Mouse (Mus musculus): Measurements from ENCODE around the gene Gm20388. TPM values are rescaled to one million over a fixed set of nuclear protein-coding genes. Genes with fewer than 3 reads are reported as not detected.
"Not testable (repeated sequence)": the region's sequence is repeated elsewhere in the genome, so short reads cannot be mapped to it uniquely, and the experiment has no call there.

The Gm20388 gene
- polyA plus RNA-seq, 1 experiment from 2014 or later = 5.5 TPM

DNA sequence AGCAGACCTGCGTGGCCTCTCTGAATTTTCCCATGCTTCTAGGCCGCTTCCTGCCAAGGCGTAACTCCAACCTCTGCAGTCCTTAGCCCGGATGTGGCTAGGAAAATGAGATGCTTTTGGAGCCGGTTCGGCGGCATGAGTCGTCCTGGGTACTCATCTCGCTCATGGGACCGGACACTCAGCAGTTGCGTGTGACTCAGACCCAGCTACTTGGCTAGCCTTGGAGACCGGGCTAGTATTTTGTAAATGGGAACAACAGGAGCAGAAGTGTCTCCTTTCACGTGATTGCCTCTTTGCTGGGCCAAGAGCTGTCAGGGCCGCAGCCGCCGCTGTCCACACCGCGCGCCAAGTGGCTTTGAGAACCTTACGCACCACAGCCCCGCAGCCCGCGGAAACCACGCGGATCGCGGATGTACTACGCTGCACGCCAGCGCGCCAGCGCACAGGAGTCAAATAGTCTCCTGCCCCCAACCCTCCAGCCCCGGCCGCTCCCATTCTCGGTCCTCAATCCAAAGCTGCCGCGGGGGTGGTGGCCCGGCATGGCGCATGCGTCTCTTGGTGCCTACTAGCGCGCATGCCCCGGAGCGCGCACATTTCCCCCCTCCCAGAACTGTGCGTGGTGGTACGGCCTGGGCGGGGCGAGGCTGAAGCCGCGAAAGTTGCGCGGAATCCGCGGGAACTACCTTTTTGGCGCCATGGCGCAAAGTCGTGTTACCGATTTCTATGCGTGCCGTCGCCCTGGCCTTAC is 2656.9 kb downstream of the Gm20388 start, which contains the start of gene Cdt1:
Gene Cdt1, plus strand, starts transcription at position 655 of the 748 bp plus-strand sequence.
- ATAC-seq (ENCODE audit: borderline replicate concordance, extremely low read depth, low FRiP score, low TSS enrichment) = peak; percentile 97
- peak within 1 kb of the TSS; percentile 88 for H3K4me2 ChIP-seq
- no peaks in the 10 kb centered on the region for H3K27me3 ChIP-seq
- H3K4me1 ChIP-seq = peaks cover 25% of the 10 kb centered on the region
- peaks cover 29% of the 10 kb centered on the region for H3K36me3 ChIP-seq
- under 1% methylated on average over 62 of the region's 62 CpGs for WGBS
- H3K27ac ChIP-seq = peak within 1 kb of the TSS; percentile 97
- peak within 1 kb of the TSS; percentile 91 for H3K4me3 ChIP-seq
- H3K9ac ChIP-seq = peak within 1 kb of the TSS; percentile 90
- H3K9me3 ChIP-seq = no peaks in the 10 kb centered on the region

GRCm38 (mm10) chr8:122568109-122568504 is 2657.5 kb downstream of the Gm20388 start:
- Histone ChIP-seq H3K4me3 (peak overlapping the region; percentile 91), H3K4me1 (peaks cover 25% of the 10 kb centered on the region), H3K27me3 (no peaks in the 10 kb centered on the region), H3K36me3 (peaks cover 35% of the 10 kb centered on the region), H3K9me3 (no peaks in the 10 kb centered on the region), H3K4me2 (peak overlapping the region; percentile 88), H3K27ac (peak overlapping the region; percentile 97), H3K9ac (peak overlapping the region; percentile 90)
- WGBS = under 1% methylated on average over 34 of the region's 34 CpGs
- peak; percentile 37 for ATAC-seq (ENCODE audit: borderline replicate concordance, extremely low read depth, low FRiP score, low TSS enrichment)

DNA sequence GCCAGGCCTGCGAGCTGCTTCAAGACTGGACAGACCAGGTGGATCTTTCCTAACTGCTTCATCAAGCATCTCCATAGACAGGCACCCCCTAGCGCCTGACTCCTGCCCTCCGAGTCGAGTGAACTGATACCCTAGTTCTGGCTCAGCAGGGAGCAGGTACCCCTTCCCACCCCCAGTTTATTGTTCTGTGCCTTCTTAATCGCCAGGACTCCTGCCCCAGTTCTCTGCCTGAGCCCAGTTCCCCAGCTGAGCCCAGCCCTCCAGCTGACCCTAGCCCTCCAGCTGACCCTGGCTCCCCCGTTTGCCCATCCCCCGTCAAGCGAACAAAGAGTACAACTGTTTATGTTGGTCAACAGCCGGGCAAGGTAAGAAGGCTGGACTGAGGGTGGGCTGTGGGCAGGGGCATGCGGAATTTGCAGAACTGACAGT is 2658.3 kb downstream of the Gm20388 start:
- peaks cover 25% of the 10 kb centered on the region for H3K4me1 ChIP-seq
- H3K27ac ChIP-seq = 0 out of 2 replicates have a peak overlapping the region, but pooled peaks have one; percentile 1
- peak overlapping the region; percentile 90 for H3K9ac ChIP-seq
- ATAC-seq (ENCODE audit: borderline replicate concordance, extremely low read depth, low FRiP score, low TSS enrichment) = no peak
- peak overlapping the region; percentile 91 for H3K4me3 ChIP-seq
- no peaks in the 10 kb centered on the region for H3K27me3 ChIP-seq
- H3K4me2 ChIP-seq = peak overlapping the region; percentile 88
- H3K36me3 ChIP-seq = peaks cover 41% of the 10 kb centered on the region
- 10% methylated on average over 10 of the region's 10 CpGs for WGBS
- H3K9me3 ChIP-seq = no peaks in the 10 kb centered on the region

DNA sequence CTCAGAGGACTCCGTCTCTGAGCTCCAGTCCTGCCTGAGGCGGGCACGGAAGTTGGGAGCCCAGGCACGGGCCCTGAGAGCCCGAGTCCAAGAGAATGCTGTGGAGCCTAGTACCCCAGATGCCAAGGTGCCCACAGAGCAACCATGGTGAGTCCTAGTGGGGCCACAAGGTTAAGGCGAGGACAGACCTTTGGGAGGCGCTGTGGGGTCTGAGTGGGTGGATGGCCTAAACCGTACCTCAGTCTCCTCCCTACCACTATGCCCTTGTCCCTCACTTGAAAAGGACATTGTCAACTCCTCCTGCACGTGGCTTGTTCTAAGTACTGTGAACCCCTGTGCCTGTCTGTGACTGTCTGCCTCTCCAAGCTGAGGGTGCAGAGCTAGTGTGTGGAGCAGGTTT is 2658.7 kb downstream of the Gm20388 start:
- peak overlapping the region; percentile 91 for H3K4me3 ChIP-seq
- 0 out of 2 replicates have a peak overlapping the region, but pooled peaks have one; percentile 1 for H3K27ac ChIP-seq
- H3K27me3 ChIP-seq = no peaks in the 10 kb centered on the region
- peaks cover 26% of the 10 kb centered on the region for H3K4me1 ChIP-seq
- WGBS = 39% methylated on average over 9 of the region's 9 CpGs
- peak overlapping the region; percentile 90 for H3K9ac ChIP-seq
- H3K36me3 ChIP-seq = peaks cover 41% of the 10 kb centered on the region
- H3K9me3 ChIP-seq = no peaks in the 10 kb centered on the region
- peak overlapping the region; percentile 88 for H3K4me2 ChIP-seq
- no peak for ATAC-seq (ENCODE audit: borderline replicate concordance, extremely low read depth, low FRiP score, low TSS enrichment)

DNA sequence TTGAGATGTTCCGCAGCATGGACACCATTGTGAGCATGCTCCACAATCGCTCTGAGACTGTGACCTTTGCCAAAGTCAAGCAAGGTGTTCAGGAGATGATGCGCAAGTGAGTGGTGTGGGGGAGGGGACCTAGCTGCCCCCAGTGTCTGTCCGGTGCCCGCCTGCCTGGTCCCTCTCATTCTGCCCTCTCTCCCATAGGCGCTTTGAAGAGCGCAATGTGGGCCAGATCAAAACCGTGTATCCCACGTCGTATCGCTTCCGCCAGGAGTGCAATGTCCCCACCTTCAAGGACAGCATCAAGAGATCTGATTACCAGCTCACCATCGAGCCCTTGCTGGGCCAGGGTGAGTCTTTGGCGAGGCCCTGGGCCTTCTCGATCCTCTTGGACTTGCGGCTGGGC is 2659.4 kb downstream of the Gm20388 start:
- Histone ChIP-seq H3K4me1 (peaks cover 32% of the 10 kb centered on the region), H3K9me3 (no peaks in the 10 kb centered on the region), H3K9ac (no peak overlapping the region), H3K27me3 (no peaks in the 10 kb centered on the region), H3K4me3 (no peak overlapping the region), H3K4me2 (peak overlapping the region; percentile 88; the same call in 1 of the 2 replicates), H3K36me3 (peaks cover 41% of the 10 kb centered on the region), H3K27ac (no peak overlapping the region)
- 92% methylated on average over 16 of the region's 16 CpGs for WGBS
- ATAC-seq (ENCODE audit: borderline replicate concordance, extremely low read depth, low FRiP score, low TSS enrichment) = no peak

DNA sequence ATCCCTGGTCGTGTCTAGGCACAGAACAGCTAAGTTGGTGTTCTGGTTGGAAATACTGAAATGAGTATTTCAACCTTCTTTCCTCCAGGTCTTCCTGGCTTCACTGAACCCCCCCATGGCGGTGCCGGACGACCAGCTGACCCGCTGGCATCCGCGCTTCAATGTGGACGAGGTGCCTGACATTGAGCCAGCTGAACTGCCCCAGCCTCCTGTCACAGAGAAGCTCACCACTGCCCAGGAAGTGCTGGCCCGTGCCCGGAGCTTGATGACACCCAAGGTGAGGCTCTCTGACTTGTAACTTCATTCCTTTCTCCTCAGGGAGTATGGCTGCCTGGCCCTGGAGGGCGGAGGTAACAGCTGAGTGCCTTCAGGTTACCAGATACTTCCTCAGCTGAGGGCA is 2660.5 kb downstream of the Gm20388 start:
- H3K4me2 ChIP-seq = no peak overlapping the region
- peaks cover 44% of the 10 kb centered on the region for H3K4me1 ChIP-seq
- no peak overlapping the region for H3K27ac ChIP-seq
- ATAC-seq (ENCODE audit: borderline replicate concordance, extremely low read depth, low FRiP score, low TSS enrichment) = no peak
- no peaks in the 10 kb centered on the region for H3K9me3 ChIP-seq
- 85% methylated on average over 11 of the region's 11 CpGs for WGBS
- no peaks in the 10 kb centered on the region for H3K27me3 ChIP-seq
- no peak overlapping the region for H3K9ac ChIP-seq
- H3K36me3 ChIP-seq = peaks cover 41% of the 10 kb centered on the region
- no peak overlapping the region for H3K4me3 ChIP-seq

DNA sequence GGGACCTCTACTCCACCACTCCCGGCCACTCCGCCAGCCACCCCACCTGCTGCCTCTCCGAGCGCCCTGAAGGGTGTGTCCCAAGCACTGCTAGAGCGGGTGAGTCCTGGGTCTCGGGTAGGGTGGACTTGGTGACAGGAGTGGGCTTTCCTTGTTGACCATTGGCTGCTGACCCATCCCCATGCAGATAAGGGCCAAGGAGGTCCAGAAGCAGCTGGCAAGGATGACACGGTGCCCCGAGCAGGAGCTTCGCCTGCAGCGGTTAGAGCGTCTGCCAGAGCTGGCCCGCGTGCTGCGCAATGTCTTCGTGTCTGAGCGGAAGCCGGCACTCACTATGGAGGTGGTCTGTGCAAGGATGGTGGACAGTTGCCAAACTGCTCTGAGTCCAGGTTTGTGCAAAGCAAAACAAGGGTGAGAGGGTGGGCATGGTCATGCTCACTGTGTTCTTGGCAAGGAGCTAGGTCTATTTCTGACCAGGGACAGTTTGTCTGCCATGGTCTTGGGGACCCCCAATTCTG is 2661.2 kb downstream of the Gm20388 start:
- 89% methylated on average over 17 of the region's 17 CpGs for WGBS
- Histone ChIP-seq H3K4me2 (no peak overlapping the region), H3K36me3 (peaks cover 41% of the 10 kb centered on the region), H3K27me3 (no peaks in the 10 kb centered on the region), H3K9me3 (no peaks in the 10 kb centered on the region), H3K4me3 (no peak overlapping the region), H3K27ac (no peak overlapping the region), H3K9ac (no peak overlapping the region), H3K4me1 (peaks cover 41% of the 10 kb centered on the region)
- ATAC-seq (ENCODE audit: borderline replicate concordance, extremely low read depth, low FRiP score, low TSS enrichment) = no peak

GRCm38 (mm10) chr8:122572751-122573150 is 2662.1 kb downstream of the Gm20388 start:
- Histone ChIP-seq H3K9me3 (no peaks in the 10 kb centered on the region), H3K36me3 (peaks cover 41% of the 10 kb centered on the region), H3K27me3 (no peaks in the 10 kb centered on the region), H3K4me1 (peaks cover 42% of the 10 kb centered on the region), H3K27ac (no peak overlapping the region), H3K9ac (no peak overlapping the region), H3K4me2 (no peak overlapping the region), H3K4me3 (no peak overlapping the region)
- 84% methylated on average over 3 of the region's 3 CpGs for WGBS
- no peak for ATAC-seq (ENCODE audit: borderline replicate concordance, extremely low read depth, low FRiP score, low TSS enrichment)

DNA sequence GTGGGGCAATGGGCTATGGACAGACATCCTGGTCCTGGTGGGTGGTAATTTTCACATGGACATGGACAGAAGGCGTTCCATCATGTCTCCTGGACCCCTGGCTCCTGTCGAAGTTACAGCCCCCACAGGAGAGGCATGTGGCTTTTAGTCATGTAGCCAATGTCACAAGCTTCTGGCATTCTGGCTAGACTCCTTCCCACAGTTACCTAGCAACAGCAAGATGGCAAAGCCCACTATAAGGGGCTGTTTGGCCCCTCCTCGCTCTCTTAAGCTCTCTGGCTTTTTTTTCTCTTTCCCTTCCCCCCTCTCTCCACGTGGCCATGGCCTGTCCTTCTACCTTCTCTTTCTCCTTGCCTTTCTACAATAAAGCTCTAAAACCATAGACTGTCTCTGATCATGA is 2662.5 kb downstream of the Gm20388 start:
- not testable (repeated sequence) for H3K27me3 ChIP-seq; H3K4me2 ChIP-seq; ATAC-seq (ENCODE audit: borderline replicate concordance, extremely low read depth, low FRiP score, low TSS enrichment); H3K9ac ChIP-seq; H3K9me3 ChIP-seq; H3K4me3 ChIP-seq; H3K27ac ChIP-seq
- Histone ChIP-seq H3K4me1 (peaks cover 42% of the 10 kb centered on the region), H3K36me3 (peaks cover 41% of the 10 kb centered on the region)
- 45% methylated on average over 4 of the region's 4 CpGs for WGBS

DNA sequence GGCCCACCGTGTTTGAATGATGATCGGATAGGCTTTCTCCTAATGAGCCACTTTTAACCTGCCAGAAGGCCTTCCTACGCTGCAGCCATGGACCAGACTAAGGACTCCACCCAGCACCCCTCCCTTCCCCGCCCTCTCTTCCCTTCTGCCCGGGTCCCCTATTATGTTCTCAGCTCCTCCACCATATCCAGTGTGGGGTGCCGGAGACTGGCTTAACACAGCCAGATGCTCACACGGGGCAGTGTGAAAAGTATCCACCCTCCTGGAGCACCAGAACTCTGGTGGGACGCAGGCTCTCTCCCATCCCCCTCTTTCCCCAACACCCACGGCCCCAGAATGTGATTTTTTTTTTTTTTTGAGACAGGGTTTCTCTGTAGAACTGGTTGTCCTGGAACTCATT is 2662.9 kb downstream of the Gm20388 start:
- H3K9ac ChIP-seq = no peak overlapping the region
- peaks cover 42% of the 10 kb centered on the region for H3K4me1 ChIP-seq
- no peaks in the 10 kb centered on the region for H3K9me3 ChIP-seq
- no peak overlapping the region for H3K4me3 ChIP-seq
- 65% methylated on average over 9 of the region's 9 CpGs for WGBS
- no peaks in the 10 kb centered on the region for H3K27me3 ChIP-seq
- H3K36me3 ChIP-seq = peaks cover 41% of the 10 kb centered on the region
- ATAC-seq (ENCODE audit: borderline replicate concordance, extremely low read depth, low FRiP score, low TSS enrichment) = no peak
- no peak overlapping the region for H3K4me2 ChIP-seq
- no peak overlapping the region for H3K27ac ChIP-seq

DNA sequence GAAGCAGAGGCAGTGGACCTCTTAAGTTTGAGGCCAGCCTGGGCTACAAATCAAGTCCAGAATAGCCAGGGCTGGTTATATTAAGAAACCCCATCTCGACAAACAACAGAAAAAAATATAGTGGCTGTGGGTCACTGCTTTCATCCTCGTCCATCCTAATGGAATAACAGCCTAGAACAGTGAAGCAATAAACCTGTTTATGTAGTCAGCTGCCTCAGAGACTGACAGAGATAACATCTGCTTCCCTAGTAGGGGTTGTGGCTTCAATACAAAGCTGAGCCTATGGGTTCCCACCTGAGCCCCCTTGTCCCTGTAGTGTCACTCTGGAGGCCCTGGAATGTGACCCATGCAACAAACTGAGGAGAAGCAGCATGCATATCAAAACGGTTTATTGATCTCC is 2663.6 kb downstream of the Gm20388 start:
- Histone ChIP-seq H3K27me3 (no peaks in the 10 kb centered on the region), H3K9me3 (no peaks in the 10 kb centered on the region), H3K36me3 (peaks cover 41% of the 10 kb centered on the region), H3K4me1 (peaks cover 36% of the 10 kb centered on the region), H3K4me2 (no peak overlapping the region), H3K4me3 (no peak overlapping the region), H3K9ac (no peak overlapping the region), H3K27ac (peak overlapping the region; percentile 27; the same call in 1 of the 2 replicates)
- ATAC-seq (ENCODE audit: borderline replicate concordance, extremely low read depth, low FRiP score, low TSS enrichment) = no peak
- WGBS = 28% methylated on average over 3 of the region's 3 CpGs

DNA sequence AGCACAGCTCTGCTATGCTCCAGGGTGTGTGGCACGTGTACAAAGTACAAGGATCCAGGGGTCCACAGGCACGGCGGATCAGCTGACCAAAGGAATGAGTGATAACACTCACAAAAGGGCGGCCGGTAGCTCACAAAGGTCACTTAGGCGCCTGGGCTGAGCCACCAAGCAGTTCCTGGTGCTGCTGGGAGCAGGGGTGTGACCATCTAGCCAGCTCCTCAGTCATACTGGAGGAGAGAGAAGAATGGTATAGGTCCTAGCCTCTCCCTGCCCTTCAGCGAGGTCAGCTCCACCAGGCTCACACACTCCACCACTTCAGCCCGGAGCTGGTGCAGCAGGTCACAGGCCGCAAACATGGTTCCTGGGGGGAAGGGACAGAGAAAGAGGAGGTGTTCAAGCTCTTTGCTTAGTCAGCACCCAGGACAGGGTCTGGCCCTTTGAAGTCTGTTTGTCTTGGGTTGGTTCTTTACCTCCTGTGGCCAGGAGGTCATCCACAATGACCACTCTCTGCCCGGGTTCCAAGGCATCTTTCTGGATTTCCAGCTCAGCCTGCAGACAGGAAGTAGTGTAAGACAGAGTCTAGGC is 2664.1 kb downstream of the Gm20388 start:
- ATAC-seq (ENCODE audit: borderline replicate concordance, extremely low read depth, low FRiP score, low TSS enrichment) = no peak
- Histone ChIP-seq H3K4me3 (peak overlapping the region; percentile 70; the same call in 1 of the 2 replicates), H3K9ac (no peak overlapping the region), H3K27me3 (no peaks in the 10 kb centered on the region), H3K4me2 (peak overlapping the region; percentile 90), H3K36me3 (peaks cover 39% of the 10 kb centered on the region), H3K27ac (peak overlapping the region; percentile 27), H3K4me1 (peaks cover 33% of the 10 kb centered on the region), H3K9me3 (no peaks in the 10 kb centered on the region)
- 25% methylated on average over 10 of the region's 10 CpGs for WGBS

Data from lung, embryonic 15.5 days (tissue).